Mouse (Mus musculus): Measurements from ENCODE around the gene Pycr1. TPM values are rescaled to one million over a fixed set of nuclear protein-coding genes. Genes with fewer than 3 reads are reported as not detected.
"Not testable (repeated sequence)": the region's sequence is repeated elsewhere in the genome, so short reads cannot be mapped to it uniquely, and the experiment has no call there.

The Pycr1 gene
- 1 to 10 TPM; 1.2 to 1.3 TPM for total RNA-seq (2021)

DNA sequence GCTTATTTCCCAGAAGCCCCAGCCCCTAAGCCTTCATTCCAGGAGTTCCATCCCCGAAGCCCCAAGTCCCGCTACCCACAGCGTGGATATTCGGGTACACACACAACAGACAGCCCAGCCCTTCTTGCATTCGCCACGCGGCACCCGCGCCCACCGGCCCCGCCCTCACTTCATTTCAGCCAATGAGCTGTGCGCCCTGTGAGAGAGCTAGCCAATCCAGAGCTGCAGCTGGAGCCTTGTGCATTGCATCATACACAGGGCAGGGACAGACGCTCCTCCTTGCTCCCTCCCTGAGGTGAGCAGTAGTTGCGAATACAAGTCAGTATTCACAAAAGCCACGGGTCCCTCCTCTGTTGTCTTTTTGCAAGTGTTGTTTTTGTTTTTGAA, at the start of gene Pycr1:
Gene Pycr1 (minus strand): TSS at position 169 of the 387 bp plus-strand sequence.
- peak; percentile 90 to 92 for DNase-seq
- intact Hi-C loops (cut with DNase I): no loop called here

DNA sequence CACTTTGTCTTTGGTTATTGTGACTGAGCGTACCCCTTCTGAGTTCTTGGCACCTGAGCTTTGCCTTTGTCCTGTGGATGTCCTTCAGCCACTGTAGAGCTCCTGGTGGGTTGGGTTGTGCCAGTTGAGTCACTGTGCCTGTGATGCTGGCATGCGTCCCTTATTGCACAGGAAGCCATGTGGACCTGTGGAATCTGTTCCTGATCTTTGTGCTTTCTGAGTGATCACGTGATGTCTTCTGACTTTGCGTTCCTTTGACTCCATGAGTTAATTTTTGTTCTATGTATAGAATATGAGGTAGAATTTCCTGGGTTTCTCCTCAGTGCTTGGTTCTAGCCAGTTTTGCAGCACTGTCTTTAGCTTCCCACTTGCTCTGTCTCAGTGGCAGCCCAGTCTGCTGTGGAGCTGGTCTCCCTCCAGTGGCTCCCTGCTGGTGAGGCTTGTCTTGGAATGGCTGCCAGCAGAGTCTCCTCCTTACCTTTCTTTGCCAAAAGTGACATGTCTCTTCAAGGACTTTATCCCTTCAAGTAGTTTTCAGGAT, 49.0 kb upstream of the Pycr1 start:
- DNase-seq: no peak
- intact Hi-C loops (cut with DNase I): no loop called here

DNA sequence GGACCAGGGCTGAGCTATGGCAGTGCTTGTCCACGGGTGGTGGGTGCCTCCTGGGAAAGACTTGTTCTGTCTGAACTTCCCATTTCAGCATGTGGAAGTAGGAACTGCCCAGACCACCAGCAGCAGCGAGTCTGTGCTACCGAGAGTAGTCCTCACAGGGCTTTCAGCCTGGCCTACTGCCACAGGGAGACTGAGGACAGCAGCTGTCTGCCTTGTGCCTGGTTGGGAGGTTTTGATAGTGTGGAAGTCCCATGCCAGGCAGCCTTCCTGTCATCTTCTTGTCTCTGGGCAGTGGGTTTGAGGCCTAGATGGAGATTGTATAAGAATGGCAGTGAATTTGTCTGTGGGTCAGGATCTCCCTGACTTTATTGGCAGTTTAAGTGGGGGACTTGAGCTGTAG, 45.8 kb upstream of the Pycr1 start:
- intact Hi-C loops (cut with DNase I): no loop called here
- no peak for DNase-seq

DNA sequence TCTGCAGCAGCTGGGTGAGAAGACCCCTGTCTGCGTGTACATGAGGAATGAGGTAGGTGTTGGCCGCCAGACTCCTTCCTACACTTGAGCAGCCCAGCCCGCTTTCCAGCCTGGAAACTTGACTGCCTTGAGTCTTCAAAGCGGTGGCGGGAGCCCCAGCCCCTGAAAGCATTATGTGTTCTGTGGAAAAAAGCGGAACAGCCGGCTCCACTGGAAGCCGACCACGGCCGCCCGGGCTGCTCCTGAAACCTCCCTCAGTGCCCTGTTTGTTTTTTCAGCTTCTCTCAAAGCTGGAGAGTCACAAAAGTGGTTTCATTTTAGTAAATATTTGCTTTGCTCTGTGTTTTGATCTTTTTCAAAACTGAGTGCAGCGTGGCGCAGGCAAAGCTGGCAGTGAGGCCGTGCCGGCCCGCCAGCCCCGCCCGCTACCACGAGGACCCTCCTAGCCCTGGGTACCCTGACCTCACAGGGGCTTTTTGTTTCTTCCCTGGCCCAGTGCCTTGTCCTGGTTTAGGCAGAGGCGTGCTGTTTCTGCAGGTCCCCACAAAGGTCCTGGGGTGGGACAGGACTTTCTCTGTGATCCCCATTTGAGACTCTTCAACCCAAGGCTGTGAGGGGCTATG, 43.2 kb upstream of the Pycr1 start:
- no peak for DNase-seq
- intact Hi-C loops (cut with DNase I): no loop called here

DNA sequence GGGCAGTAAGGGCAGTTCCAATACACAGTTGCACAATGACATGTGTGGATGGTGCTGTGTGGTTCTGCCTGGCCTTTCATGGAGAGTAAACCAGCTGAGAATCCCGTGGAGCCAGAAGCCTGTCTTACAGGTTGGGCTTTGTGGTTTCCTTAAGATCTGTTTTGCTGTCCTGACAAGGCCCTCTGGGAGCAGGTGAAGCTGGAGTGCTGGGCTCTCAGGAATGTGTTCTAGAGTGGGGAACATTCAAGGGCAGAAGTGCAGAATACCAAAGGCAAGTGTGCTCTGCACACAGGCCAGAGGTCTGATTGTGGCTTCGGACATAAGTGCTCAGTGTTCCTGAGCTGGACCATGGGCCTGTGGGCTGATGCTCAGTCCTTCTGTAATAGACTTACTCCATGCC, 41.1 kb upstream of the Pycr1 start:
- no peak for DNase-seq
- intact Hi-C loops (cut with DNase I): no loop called here

DNA sequence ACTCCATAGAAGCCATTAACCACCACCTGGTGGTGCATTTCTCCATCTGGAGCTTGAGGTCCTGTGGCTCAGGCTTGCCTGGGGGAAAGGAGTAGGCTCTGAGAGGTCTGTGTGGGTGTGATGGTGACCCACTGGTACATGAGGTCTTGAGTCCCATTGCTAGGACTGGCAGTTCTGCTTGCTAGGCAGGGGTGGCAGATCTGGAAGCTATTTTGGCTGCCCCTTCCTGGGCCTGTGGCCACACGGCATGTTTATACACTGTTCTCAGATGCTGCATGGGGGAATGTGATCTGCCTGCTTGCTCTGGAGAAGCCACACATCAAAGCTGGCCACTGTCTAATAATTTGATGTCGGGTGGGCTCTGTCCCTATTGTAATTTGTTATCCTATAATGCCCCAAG, 40.5 kb upstream of the Pycr1 start:
- intact Hi-C loops (cut with DNase I): no loop called here
- no peak for DNase-seq

DNA sequence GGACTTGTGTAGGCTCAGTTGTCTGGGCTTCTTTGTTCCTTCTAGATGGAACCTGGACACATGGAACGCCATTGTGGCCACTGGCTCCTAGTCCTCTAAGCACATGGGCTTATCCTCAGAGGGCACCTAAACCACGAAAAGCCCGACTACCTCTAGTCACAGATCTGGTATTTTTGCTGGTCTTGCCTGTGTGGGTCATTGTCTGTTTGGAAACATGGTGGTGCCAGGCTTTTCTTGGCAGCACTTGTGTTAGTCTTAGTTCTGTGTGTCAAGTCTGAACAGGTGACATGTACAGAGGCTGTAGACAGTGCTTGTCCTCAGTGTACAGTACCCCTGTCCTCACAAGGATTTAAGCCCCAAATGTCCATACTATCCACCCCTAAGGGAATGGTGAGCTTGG, 40.0 kb upstream of the Pycr1 start:
- no peak for DNase-seq
- intact Hi-C loops (cut with DNase I): no loop called here

DNA sequence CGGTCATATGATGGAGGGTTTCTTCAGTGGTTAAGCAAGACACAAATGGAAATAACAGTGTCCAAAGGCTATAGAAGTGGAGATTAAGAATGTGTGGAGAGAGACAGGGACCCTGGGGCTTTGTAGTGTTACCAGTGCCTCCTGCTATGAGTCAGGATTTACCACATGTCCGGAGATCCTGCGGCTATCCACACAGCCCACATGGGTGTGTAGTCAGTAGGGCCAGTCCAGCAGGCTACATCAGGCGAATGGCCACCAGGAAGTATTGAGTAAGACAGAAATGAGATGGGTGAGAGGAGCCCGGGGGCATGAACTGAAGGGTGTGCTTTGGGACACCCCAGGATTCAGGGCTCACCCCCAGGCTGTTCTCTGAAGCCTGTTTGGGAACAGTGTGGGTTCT, 39.1 kb upstream of the Pycr1 start:
- intact Hi-C loops (cut with DNase I): no loop called here

DNA sequence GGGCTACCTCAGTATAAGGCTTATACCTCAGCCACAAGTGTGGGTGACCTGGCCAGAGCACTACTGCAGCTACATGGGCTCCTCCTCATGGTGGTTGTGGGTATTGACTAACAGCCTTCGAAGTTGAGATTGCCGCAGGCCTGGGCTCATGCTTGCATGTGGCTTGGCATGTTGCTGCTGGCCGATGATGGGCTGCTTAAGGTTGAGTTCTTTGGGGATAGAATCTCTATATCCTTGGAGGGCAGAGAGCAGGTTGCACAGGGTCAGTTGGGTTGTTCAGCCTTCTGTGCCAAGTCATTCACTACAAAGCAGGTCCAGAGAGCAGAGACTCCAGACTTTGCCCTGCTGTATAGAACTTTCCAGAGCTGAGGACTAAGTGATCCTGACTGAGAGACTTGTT, 36.3 kb upstream of the Pycr1 start:
- no peak for DNase-seq

More for the DNA sequence above, 39.1 kb upstream of the Pycr1 start:
- no peak for DNase-seq

DNA sequence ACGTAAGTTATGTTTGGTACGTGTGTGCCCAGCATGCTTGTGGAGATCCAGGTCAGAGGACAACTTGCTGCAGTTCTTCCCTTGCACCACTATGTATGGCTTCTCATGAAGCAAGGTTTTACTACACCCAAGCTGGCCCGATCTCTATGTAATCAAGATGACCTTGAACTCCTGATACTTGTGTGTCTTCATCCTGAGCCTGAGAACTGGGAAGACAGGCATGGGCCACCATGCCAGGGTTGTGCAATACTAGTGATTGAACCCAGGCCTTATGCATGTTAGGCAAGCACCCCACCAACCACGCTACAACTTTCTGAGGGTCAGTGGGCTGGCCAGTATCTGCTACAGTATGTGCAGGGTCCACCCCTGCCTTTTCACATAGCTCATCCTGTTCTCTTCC, 33.4 kb upstream of the Pycr1 start:
- DNase-seq: no peak
- intact Hi-C loops (cut with DNase I): no loop called here

More for the DNA sequence above, 36.3 kb upstream of the Pycr1 start:
- intact Hi-C loops (cut with DNase I): no loop called here

DNA sequence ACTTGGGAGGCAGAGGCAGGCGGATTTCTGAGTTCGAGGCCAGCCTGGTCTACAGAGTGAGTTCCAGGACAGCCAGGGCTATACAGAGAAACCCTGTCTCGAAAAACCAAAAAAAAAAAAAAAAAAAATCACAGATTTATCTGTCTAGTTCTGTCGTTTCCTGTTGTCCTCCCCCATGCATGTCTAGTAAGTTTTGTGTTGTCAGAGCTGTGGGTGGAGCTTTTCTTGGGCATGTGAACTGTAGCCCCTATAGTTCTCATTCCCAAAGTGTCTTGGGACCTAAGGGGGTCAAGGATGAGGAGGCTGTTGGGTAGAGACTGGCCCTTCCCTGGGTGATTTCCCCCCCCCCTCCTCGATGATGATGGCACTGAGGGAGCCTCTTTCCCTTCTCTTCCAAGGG, 32.3 kb upstream of the Pycr1 start:
- intact Hi-C loops (cut with DNase I); DNase-seq: not testable (repeated sequence)

DNA sequence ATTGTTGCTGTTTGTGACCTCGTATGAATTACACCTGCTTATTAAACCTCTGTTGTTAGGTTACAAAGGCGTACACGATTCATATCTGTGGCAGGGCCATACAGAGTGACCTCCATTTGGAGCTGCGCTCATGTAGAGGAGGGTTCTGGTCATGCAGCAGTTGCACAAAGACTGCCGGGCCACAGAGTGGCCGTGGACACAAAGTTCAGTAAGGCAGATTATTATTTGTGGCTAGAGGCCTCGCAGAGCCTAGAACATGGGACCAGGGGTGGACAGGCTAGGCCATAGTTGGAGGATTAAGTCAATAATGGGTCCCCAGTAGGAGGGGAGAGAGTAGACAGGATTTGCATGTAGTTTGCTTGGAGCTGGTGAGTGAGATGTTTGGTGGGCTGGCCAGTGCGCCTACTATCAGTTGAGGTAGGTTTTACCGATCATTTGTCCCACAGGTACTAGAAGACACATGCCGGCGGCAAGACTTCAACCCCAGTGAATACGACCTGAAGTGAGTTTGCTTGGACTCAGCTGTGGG, 30.1 kb upstream of the Pycr1 start:
- no peak for DNase-seq
- intact Hi-C loops (cut with DNase I): loop anchor here (5.0 kb wide), 2 partner anchors 46 to 181 kb away; partner anchors contain the start of genes Sirt7 and Slc25a10

DNA sequence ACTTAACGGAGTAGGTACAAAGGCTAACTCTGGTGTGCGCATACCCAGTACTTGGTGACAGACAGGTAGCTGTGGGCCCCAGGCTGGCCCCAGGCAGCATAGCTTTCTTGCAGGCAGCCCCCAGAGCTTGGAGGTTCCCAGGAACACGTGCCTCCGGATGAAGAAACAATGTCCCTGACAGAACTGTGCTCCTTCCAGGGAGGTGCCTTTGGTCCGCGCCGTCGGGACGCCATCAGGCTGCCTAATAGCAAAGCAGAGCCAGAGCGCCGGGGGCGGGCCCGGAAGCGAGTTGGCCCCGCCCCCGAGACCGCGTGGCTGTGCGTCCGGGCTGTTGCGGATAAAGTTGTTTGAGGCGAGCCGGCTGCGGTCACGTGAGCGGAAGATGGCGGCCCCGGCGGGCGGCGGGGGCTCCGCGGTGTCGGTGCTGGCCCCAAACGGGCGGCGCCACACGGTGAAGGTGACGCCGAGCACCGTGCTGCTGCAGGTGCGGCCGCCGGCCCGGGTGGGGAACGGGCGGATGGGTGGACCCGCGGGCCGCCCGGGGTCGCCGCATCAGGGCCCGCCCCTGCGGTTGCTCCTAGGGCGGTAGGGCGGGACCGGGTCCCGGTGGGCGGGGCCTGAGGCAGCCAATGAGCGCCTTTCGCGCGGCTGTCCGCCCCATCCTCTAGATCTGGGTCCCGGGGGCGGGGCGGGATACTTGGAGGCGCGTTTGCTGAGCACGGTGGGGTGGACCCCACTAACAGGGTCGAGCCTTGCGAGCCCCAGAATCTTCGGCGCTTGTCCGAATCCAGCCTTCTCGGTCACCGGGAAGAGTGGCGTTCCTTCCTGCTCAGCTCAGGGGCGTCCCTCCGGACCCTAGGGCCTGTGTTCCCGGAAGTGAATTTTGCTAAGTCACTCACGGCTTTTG, 29.4 kb upstream of the Pycr1 start, which contains the start of gene Aspscr1:
Gene Aspscr1 (plus strand): TSS at position 287 of the 907 bp plus-strand sequence.
- DNase-seq: peak; percentile 95 to 98
- intact Hi-C loops (cut with DNase I): loop anchor here (5.0 kb wide), 2 partner anchors 46 to 181 kb away; partner anchors contain the start of genes Sirt7 and Slc25a10

DNA sequence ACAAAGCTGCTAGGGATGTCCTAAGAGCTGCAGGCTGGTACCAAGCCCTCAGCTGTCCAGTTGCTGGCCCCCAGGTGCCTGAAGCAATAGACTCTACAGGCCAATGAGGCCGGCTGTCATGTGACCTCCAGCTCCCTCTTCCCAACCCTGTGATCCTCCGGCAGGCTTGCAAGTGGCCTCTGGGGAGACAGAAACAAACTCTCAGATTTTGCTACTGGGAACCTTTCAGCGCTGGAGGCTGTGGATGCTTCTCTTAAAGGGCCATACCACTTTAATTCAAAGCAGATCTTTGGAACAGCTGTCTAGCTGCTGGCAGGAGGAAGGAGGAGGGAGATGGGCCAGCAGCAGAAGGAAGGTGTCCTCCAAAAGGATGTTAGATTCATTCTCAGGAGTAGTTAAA, 23.0 kb upstream of the Pycr1 start:
- intact Hi-C loops (cut with DNase I): no loop called here
- DNase-seq: no peak

DNA sequence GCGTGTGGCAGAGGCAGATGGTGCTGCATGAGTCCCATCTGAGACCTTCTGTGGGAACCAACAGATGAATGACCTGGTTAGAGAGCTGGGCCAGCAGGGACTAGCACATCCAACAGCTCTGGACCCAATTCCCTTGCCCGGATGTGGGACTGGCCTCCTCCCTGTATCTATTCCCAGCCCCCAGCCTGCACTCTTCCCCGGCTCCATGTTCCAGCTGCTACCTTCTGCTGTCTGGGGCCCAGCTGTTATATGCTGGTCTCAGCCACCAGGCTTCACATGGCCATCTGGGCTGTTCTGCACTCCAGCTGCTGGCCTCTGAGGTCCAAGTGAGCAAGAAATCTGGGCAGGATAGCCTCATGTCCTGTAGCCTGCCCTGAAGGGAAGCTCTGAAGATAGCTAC, 21.8 kb upstream of the Pycr1 start:
- intact Hi-C loops (cut with DNase I): no loop called here
- DNase-seq: peak; percentile 59

DNA sequence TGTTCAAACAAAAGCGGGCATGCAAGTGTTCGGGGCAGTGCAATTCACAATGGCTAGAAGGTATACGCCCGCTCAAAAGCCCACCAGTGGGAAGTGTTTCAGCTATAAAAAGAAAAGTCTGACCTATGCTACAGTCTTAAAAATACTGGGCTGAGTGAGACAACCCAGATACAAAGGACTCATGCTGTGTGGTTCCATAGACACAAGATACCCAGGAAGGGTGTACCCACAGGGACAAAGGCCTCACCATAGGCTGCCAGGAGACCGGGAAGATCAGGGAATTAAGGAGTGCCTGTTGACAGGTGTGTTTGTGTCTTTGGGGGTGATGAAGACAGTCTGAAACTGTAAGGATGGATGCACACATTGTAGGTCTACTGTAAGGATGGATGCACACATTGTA, 20.1 kb upstream of the Pycr1 start:
- intact Hi-C loops (cut with DNase I): no loop called here
- no peak for DNase-seq

DNA sequence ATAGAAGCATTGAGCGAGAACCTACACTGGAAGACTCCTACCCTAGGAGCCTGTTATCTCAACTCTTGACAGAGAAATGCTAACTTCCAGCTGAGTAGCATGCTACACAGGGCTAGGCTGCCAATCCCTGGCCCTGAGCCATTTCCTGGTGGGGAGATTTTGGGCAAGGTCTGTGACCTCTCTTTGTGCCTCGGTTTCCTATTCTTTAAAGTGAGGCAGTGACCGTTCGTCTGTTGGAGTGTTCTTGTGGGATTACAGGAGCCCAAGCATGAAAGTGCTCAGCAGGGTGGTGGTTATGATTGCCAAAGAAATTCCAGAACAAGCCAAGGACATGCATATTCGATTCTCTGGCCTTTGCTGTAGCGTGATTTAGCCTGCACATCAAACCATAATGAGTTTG, 19.2 kb upstream of the Pycr1 start:
- intact Hi-C loops (cut with DNase I): no loop called here
- no peak for DNase-seq

DNA sequence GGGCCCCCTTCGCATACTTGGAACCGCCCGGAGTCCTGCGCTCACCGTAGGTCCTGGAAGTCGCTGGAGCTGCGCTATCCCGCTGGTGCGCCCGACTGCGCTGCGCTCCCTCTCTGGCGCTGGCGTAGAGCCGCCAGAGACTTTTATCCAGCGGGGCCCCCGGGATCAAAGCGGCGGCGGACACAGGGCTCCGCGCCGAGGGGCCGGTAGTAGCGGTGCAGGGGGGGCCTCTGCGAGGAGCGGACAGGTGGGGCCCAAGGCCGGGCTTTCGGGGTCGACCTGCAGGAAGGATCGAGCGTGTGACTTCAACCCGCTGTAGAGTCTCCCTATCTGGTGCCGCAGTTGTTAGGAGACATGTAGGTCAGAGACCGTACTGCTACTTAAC, 17.5 kb upstream of the Pycr1 start, which contains the start of gene Notum:
Gene Notum (minus strand): TSS at position 100 of the 385 bp plus-strand sequence.
- intact Hi-C loops (cut with DNase I): no loop called here

DNA sequence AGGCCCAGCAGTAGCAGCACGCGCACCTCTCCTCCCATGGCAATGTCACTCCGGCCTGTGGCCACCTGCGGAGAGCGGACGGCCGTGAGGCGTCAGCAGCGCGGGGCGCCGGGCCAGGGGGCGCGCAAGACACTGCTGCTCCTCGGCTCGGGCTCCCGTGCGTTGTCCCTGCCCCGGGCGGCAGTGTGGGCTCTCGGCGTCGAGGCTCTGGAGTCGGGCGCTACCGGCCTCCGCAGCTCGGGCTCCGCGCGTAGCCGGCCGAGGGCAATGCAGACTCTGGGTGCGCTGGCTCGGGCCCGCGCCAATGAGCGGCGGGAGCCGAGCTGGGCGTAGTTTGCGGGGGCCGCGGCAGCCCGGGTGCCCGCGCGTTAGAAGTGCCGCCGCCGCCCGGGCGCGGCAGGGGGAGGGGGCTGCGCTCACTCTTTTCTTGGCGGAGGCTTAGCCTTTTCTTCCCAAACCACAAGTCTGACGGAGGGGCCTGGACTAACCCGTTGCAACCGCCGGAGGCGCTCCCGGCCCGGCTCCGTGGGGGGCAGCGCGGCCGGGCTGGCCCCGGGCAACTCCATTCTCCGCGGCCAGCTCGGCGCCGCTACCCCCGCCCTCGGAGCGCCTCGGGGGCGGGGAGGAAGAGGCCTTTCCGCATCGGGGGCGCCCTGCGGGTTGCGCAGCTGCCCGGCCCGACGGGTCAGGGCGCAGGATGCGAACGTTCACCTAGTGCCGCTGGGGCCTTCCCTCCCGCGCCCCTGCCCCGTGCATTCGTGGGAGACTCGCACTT, 16.9 kb upstream of the Pycr1 start:
- intact Hi-C loops (cut with DNase I): no loop called here
- peak in 1 of 2 experiments; percentile 37 for DNase-seq

More for the DNA sequence above, 17.5 kb upstream of the Pycr1 start, which contains the start of gene Notum:
- DNase-seq: no peak
